Mouse (Mus musculus): Measurements from ENCODE around the gene Tat.

Gene Tat

GRCm38 (mm10) chr8:110039659-110040058 lies 49.4 kb downstream of the Tat start, which contains the start of gene Chst4:
Gene Chst4, minus strand, starts transcription at chr8:110039740.
- no peak for DNase-seq (ENCODE audit: low read depth, low spot score)

GRCm38 (mm10) chr8:110040509-110040908 lies 50.3 kb downstream of the Tat start:
- DNase-seq (ENCODE audit: low read depth, low spot score) = no peak

Data from retina, adult 2 months (tissue).